Mouse (Mus musculus): ENCODE results near the gene Rab3gap2.

Rab3gap2 gene

DNA sequence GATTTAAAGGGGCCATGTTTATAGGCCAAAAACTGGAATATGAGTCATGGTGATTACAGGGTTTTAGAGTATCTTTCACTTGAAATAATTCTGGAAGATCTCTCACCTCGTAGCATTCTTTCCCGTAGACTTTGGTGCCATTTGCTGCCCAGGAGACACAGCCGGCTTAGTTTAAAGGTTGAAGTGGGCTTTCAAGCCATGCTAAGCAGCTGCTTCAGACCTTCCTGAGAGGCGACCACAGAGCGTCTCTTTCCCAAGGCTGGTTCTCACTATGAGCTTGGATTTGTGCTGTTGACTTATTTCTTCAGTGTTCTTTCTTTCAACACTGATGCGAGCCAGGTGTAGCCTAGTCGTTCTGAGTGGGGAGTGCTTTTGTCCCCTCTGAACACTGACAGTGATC, 23.8 kb downstream of the Rab3gap2 start:
- no peak for DNase-seq

DNA sequence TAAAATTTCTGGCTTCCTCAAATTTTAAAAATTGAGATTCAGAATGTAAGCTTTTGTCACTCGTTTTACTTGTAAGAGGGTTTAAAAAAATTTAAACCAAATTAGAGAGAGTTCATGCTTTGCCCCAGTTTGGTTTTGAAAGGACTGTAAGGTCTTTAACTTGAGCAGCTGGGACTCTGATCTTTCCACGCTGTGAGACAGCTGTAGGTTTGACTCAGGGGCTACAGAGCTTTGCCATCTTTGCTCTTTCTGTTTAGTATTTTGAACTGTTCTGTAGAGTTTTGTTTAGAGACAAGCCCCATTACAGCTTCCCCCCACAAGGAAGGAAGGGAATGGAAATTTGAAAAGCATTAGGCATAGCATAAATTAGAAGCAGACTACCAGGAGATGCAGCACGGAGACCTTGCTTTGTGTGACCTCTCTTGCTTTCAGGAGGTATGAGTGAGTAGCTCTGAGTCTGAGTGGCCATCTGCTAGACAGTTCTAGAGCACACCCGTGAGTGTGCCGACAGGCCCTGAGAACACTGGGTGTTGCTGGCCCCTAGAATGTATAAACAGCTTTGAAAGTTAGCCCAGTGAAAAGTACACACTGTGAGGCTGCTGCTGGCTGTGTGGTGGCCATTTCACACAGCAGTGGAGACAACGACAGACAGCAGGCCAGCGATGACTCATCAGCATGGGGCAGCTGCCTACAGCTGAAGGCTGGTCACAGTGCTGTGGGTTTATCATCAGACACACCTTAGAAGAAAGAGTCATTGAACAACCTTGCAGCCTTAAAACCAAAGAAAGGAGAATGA, 25.7 kb downstream of the Rab3gap2 start:
- no peak for DNase-seq

DNA sequence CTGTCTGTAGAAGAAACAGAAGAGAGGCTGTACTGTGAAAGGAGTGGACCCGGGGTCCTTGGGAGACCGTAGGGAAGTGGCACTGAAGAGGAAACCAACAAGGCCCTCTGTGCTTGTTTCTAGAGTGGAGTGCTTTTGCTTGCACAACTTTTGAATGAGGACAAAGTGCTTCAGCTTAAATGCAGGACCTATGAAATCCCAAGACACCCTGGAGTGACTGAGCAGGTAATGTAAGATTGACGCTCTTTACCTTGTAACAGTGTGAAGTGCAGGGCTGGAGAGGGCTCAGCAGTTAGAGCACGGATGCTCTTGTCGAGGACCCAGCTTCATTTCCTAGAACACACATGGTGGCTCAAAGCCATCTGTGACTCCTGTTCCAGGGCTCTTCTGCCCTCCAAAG, 31.9 kb downstream of the Rab3gap2 start:
- no peak for DNase-seq

DNA sequence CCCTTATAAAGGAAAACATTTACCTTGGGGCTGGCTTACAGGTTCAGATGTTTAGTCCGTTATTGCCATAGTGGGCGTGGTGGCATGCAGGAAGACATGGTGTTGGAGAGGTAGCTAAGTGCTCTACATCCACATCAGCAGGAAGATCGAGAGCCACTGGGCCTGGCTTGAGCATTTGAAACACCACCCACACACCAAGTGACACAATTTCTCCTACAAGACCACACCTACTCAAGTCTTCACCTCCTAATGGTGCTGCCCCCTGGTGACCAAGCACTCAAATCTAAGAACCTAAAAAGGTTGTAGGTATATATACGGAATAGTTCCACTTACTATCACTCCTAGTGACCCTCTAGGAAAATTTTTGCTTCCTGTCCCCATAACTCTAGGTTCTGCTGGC, 32.6 kb downstream of the Rab3gap2 start:
- DNase-seq: no peak

DNA sequence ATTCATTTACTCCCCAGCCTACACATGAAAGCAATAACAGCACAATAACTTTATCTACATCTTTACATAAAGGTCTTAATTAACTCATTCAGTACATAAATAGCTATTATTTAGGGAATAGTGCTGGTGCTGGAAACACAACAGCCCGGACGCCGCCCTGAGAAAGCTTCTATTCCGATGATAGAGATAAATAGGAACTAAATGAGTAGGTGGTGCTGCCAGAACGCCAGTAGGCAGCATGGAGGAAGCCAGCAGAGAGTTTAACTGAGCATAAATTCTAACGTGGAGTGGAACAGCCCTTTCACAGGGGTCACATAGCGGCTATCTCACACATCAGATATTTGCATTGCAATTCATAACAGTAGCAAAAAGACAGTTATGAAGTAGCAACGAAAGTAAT, 39.1 kb downstream of the Rab3gap2 start:
- DNase-seq: no peak

DNA sequence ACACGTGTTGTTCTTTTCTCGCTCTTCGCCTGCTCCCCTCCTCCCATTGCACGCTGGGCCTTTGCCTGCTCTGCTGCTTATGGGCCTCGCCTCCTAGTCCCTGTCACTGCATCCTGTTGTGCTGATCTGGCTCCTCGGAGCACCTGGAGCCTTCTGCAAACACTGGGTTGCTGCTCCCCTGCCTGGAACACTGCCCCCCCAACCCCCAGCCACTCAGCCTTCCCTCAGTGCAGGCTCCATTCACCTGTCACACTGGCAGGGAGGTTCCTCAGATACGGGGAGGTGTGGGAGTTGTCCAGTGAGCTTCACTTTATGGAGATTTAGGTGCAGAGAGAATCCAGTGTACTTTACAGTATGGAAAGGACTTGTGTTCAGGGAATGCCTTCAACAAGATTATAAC, 41.5 kb downstream of the Rab3gap2 start:
- no peak for DNase-seq

DNA sequence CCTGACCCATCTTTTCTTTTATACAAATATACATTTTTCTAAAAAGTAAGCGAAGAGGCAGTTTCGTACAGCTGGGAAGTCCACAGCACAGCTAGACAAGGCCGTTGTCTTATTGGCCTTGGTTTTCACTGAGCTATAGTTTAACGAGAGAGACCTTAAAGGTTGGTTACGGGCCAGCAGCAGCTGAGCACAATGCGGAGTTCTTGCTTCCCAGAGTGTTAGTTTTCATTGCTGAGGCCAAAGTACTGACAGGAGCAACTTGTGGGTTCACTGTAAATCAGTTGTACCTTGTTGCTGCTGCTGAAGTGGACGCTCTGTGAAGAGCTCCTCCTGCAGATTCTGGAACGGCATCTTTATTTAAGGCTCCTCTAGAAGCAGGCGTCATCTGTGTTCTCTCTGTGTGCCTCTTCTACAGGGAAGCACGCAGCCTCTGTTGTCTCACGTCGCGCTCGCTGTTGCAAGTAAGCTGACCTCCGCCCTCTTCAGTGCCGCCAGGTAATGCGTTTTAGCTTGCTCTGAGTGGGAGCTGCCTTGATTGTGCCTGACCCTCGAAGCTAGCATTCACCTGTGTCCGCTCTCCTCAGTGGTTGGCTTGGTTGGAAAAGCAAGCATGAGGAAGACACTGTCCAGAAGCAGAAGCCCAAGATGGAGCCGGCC, 43.6 kb downstream of the Rab3gap2 start:
- no peak for DNase-seq

DNA sequence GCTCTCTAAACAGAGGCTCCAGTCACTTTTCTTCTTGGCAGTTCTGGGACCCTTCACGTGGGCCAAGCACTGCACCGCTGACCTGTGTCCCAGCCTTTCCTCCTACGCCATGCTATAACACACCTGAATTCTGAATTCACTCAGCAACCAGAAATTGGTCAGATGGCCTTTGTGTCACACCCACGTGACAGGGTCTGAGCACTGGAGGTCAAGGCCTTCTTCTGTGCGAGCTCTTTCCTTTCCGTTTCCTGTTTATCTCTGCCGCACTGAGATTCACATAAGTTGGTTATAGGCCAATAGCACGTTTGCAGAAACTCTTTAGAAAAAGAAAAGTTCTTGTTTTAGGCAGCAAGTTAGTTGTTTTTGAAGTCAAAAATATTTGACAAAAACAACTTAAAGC, 44.8 kb downstream of the Rab3gap2 start:
- DNase-seq: no peak

DNA sequence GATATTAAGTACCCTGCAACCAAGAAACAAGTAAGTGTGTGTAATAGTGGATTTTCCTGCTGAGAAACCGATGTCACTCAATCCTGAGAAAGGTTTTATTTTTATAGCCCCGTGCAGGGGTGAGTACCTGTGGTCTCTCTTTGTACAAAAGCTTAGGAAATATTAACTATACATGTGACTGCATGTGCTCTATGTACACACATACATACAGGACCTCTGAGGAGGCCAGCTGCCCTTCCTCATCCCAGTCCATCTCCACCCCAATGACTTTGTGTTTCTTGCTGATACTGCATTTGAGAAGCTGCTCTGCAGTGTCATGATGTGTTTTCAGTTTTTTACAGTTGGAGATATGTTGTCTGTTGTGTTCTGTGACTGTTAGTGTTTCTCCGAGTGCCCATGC, 48.4 kb downstream of the Rab3gap2 start:
- no peak for DNase-seq

DNA sequence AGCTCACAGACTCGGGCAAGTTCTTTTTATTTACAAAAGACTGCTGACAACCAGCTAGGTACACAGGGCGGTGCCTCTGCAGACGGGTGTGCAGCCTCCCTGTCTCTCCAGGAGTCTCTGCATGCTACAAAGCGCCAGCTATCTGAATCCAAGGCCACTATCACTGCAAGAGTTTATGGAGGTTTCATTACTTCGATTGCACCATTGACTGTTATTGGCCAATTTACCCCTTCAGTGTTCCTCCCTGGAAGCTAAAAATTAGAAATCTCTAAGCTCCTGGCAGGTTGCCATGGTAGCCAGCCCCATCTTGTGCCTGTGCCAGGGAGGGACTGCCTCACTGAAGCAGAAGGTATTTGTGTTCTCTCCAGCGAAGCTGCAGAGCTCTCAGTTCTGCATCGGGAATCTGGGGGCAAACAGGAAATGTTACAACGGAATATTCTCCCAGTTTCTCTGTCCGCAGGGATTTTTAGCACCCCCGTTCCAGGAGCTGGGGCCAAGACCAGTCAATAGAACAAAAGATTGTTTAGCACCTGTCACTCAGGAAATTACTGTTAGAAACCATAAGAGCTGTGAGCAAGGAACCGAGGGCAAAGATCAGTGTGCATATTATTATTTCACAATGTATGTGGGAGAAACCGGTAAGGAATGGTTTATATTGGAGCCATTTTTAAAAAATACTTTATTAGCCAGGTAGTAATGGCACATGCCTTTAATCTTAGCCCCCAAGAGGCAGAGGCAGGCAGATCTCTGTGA, 49.4 kb downstream of the Rab3gap2 start:
- peak in 1 of 2 experiments; percentile 25 for DNase-seq

DNA sequence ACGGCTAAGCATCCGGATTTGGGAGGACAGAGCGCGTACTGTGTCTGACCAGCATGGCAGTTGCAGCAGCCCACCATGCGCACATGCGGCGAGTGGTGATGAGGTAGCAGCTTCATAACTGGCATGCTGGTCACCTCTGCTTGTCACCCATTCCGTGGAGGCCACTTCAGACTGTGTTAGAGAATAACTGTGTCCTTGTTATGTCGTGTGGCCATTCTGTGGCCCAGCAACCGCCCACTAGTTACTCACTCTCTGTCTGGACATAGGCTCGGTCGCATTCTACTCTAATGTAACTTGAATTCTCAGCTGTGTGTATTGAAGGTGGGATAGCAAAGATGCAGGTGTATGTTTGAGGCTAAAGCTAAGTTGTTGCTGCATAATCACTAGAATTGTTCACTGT, 51.4 kb downstream of the Rab3gap2 start:
- no peak for DNase-seq

DNA sequence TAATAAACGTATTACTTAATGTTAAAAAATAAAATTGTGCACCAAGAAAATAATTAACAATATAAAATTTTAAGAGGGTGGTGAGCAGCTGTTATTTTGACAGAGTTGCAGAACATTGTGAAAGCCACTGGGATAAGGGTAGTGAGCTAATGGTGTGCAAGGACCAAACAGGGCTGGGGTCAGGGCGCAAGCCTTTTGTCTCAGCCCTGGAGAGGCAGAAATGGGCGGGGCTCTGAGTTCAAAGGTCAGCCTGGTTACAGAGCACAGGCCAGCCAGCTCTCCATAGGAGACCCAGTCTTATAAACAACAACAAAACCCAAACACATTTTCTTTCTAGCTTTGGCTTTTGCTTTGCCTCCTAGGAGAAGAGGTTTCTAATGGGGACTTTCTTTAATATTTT, 52.8 kb downstream of the Rab3gap2 start:
- DNase-seq: no peak

DNA sequence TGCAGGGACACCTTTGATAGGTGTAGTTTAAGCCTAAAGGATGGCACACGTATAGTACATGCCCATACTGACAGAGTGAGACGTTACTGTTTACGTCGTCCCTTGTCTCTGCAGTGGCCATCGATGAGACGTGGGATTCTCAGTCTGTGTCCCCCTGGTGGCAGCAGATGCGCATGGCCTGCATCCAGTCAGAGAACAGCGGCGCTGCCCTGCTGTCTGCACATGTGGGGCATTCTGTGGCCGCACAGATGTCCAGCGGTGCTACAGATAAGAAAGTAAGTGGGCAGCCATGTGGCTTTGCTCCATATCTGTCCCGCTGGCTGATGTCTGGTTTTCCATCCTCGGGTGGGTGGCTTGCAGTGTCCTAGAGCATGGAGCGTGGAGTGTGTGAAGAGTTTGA, 58.6 kb downstream of the Rab3gap2 start:
- DNase-seq: no peak

DNA sequence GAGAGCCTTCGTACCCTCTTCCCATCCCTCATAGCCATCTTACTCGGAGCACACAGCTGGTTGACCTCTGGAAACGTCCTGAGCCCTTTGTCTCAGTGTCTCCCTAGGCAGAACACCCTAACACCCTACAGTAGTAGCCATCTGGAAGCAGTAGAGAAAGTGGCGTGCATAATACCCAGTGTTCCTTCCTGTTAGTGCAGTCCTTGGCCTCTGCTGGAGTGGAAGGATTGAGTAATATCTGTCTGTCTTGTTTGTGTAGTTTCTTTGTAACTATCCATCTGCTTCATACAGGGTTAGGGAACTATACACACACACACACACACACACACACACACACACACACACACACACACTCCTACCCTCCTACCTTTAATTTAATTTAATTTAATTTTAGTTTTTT, 64.8 kb downstream of the Rab3gap2 start:
- DNase-seq: no peak

DNA sequence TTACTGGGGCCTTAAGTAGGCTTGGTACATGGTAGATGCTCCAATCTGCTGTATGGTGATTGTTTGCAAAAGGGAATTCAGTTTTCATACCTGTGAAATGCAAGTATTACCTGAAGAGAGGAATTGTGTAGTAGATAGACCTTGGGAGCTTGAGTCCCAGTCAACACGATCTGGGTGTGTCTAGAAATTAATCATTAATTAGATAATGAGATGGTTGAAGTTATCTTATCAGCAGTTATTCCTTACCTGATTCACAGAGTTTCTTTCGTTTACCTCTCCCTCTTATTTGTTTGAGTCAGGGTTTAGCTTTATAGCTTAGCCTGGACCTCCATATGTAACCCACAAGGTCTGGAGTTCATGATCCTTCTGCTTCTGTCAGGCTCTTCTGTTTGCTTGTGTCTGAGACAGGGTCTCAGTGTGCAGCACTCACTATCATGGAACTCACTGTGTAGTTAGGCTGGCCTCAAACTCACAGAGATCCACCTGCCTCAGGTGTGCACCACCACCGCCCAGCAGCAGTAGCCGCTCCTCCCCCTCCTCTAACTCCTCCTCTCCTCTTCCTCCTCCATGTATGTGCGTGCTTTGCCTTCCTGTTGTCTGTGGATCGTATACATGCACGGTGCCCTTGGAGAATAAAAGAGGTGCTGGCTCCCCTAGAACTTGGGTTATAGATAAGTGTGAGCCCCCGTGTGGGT, 66.6 kb downstream of the Rab3gap2 start:
- no peak for DNase-seq

DNA sequence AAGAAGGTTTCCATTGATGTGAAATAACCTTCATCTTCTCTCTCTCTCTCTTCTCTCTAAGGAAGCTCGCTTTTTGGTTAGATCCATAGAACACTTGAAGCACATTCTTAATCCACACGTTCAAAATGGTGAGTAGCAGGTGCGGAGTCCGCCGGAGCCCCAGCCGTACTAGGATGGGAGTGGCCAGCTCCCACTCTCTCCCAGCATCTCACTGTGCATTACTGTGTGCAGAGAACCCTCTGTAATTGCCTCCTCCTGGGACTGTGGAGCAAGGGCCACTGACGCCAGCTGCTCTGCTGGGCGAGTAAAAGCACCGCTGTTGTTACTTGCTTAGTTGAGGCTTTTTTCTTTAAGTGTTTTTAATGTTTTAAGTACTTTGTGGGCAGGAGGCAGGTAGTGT, 67.5 kb downstream of the Rab3gap2 start:
- no peak for DNase-seq

DNA sequence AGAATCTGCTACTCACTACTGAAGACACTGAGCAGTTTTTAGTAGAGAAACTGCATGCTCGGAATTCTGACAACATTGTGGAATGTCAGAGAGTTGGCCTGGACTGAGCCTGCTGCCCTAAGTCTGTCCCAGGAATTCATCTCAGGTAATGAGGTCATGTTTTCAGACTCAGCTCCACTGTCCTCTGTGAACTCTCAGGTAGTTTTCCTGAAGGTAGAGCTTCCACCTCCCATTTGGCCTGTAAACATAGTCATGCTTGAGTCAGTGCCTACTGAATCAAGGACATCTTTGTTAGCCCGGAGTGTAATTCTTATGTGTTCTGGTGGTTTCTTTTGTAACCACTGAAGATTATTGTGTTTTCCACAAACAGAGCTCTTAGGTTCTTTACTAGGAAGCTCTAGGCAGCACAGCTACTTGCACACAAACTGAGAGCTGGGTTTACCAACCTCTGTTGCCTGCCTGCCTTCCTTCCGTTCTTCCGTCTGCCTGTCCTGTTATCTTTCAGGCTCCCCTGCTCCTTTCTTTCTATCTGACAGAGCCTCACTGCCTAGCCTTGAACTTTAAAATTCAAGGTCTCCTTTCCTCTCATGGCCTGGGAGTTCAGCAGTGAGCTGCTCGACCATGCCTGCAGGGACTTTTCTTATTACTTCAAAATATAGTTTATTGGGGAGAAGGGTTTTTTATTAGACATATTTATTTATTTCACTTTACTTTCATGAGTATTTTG, 71.1 kb downstream of the Rab3gap2 start:
- no peak for DNase-seq

DNA sequence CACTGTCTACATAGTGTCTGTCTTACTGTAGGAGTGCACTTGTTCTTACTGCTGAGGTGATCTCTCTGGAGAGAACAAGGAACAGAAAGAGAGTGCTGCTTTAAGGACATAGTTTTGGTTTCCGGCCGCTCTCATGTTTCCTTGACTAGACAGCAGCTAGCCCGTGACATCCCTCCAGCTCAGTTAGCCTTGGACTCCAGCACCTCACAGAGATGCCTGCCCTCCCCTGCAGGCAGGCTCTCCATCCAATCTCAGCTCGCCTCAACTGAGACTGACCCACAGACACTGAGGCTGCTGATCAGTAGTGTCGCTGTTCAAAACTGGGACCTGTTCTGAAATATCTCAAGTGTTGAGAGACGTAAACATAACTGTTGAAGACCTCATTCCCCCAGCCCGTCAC, 72.1 kb downstream of the Rab3gap2 start:
- no peak for DNase-seq

DNA sequence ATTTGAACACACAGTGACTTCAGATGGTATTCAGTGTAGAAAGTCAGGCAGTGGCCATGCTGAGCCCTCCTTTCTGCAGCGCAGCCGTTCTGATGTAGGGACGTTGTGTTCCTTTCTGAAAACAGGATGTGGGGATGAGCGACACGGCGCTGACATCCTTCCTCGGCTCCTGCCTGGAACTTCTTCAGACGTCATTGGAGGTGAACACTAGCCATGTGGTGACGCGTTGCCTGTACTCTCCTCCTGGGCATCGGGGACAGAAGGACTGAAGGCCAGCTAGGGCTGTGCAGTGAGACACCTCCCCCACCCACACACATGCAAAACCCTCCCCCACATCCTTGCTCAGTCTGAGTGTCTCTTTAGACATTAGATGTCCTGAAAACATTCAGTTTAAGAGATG, 73.1 kb downstream of the Rab3gap2 start:
- no peak for DNase-seq

DNA sequence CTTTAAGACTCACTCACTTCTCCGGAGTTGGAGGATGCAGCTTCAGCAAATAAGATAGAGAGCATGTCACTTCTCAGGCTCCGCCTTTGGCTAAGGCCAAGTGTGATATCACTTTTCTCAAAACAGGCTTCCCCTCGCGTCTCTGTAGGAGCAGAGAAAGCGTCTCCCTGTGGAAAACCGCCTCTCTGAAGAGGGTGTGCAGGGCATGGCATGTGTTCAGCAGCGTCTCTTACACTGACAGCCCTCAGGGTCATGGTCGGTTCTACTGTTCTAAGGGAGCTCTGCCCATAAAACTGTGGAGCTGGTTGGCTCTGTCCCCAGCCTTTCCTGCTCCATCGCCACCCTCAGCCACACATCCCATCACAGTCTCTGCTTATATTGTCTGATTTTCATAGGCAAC, 75.4 kb downstream of the Rab3gap2 start:
- DNase-seq: no peak

DNA sequence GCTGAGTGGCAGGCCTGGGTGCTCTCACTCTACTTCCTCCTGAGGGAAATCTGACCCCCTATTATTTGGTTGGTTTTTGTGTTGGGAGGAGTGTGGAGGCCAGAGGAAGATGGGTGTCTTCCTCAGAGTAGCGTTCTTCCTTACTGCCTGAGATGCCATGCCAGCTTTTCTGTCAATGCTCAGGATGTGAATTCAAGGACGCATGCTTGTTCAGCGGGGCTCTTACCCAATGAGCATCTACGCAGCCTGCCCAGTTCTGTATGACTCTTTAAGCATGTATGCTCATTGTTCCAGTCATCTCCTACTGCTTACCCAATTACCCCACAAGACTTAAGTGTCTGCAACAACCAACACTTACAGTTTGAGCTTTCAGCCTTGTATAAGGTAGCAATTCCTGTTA, 76.7 kb downstream of the Rab3gap2 start:
- no peak for DNase-seq

DNA sequence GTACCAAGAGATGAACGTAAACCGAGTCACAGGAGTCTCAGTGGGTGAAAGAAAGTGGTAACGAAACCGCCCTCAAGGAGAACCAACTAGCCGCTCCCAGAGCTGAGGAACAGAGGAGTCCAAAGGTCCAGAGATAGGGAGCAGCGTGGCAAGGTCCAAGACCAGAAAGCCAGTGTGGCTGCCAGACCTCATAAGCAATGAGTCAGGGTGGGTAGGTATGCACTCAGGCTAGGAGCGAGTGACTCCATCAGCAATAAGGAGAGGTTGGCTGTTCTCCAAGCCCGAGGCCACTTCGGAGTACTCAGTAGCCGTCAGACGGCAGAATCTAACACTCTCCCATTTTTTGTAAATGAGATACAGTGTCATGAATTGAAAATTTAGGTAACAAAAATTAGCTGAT, 78.9 kb downstream of the Rab3gap2 start:
- DNase-seq: no peak

DNA sequence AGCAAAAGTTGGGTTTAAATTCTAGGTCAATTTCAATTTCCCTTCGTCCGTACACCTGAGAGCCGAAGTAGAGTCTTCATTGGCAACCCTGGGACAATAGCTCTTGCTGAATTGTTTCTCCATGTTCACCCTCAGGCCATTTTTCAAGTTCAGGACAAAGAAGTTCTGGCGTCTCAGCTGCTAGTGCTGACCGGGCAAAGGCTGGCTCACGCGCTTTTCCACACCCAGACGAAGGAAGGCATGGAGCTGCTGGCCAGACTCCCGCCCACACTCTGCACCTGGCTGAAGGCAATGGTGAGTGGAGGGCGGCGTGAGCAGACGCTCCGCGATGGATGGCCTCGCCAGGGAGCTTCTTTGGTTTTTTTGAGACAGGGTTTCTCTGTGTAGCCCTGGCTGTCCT, 79.3 kb downstream of the Rab3gap2 start:
- no peak for DNase-seq

All from cerebellum, postnatal 36 days (tissue).